Mouse (Mus musculus) kidney, adult 8-10 months (tissue): ENCODE data around the gene Cebpb.

Source experiments
- DNase-seq, 2 experiments: peaks; one replicate each; pipeline ENCODE4 v3.0.0; 2022

Cebpb gene

DNA sequence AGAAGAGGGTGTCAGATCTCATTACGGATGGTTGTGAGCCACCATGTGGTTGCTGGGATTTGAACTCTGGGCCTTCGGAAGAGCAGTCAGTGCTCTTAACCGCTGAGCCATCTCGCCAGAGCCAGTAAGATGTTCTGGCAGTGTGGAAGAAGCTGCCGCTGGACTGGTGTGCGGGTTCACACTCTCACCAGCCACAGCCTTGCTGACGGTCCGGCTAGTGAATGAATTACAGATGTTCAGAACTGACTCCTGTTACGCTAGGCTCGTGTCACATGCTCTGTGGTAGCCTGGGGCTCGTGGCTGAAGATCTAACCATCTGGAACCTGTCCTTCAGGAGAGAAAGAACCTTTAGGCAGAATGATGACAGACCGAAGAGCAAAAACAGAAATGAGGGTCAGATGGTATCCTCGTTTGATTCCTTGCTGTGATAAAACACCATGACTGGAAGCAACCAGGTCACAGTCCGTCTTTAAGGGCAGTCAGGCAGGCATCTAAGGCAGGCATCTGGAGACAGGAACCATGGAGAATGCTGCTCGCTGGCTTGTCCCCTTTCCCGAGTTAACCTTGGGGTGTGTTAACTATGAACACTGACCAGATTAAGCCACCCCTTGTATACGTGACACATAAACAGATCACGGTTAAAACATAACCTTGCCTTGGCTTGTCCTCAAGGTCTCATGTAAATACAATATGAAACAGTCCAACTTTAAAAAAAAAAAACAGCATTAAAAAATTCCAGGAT lies 22.6 kb upstream of the Cebpb start:
- DNase-seq = peak; percentile 88 to 89

GRCm38 (mm10) chr2:167668426-167668825 lies 20.3 kb upstream of the Cebpb start:
- DNase-seq = peak; percentile 78 to 83

- no peak for DNase-seq
Observed at GRCm38 (mm10) chr2:167669398-167669797, 19.3 kb upstream of the Cebpb start.

DNA sequence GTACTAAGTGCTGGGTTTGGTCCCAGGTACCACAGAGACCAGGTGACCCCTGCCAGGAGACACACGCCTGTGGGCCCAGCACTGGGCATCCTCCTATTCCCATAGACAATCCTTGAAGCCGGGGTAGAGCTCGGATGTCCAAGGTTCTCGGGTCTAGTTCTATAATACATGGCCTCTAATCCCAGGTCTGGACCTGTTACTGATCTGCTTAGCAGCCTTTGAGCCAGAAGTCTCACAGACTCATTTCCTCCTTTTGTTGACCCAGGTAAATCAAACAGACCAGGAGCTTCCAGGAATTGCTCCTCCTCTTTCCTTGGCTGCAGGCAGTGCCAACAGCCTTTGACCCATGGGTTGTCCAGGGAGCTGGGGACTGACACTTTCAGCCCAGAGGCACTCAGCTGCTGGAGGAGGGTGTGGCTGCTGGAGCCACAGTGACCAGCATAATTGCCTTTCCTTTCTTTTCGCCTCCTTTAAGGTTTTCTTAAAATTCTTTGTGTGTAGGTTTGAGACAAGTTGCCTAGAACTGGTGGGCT lies 17.5 kb upstream of the Cebpb start:
- DNase-seq = peak; percentile 82 to 88

GRCm38 (mm10) chr2:167672212-167672685 lies 16.5 kb upstream of the Cebpb start:
- DNase-seq = no peak

DNA sequence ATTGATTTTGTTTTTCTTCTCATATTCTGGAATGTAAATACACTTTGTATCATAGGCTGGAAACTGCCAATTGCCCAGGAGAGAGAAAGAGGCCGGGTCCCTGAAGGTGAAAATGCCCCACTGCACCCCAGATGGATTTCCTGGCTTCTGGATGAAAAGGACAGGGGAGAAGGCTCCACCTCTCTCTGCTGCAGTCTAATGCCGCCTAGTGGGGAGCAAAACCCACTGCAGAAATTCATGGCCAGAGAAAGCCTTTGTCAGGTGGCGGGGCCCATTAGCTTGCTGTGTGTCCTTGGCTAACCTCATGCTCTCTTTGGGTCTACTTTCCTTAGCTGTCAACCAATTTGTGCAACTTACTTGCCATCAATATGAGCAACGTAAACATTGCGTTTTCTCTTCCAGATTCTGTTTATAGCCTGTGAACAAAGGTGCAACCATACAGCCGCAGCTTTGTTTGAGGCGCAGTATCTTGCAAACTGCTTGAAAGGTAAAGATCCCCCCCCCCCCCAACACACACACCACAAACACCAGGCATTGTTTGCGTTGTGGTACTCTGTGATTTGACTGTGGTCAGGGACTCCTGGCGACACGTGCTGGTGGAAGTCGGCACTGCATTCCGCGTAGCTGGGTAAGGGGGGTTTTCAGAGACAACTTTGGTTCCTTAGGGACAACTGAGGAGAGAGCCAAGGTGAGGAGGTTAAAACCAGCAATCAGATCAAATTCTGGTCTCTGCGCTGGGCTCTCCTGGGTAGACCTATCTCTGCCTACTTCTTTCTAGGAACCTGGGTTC lies 13.4 kb upstream of the Cebpb start:
- DNase-seq = no peak

GRCm38 (mm10) chr2:167678600-167678999 lies 10.1 kb upstream of the Cebpb start:
- no peak for DNase-seq

DNA sequence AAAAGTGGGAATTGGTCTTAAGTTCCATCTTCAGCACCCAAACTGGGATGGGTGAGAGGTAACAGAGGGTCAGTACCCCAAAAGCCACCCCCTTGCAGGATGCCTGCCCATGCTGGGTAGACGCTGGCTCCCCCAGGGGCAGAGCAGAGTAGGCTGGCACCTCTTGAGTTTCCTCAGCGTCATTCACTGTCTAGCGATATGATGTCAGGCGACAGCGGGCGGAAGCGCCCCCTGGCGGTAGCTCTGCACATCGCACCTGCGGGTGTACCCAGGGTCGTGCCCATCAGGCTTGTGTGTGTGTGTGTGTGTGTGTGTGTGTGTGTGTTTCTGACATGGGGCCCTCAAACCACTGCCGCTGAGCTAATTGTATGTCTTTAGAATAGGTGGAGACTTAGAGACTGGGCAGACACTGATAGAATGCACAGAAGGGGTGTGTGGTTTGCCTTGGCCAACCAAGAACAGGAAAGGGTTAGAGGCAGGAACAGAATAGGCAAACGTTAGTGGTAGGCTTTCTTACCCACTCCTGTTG lies 8.7 kb upstream of the Cebpb start:
- peak in 1 of 2 experiments; percentile 82 for DNase-seq

GRCm38 (mm10) chr2:167680657-167681056 lies 8.1 kb upstream of the Cebpb start:
- DNase-seq = peak in 1 of 2 experiments; percentile 77

DNA sequence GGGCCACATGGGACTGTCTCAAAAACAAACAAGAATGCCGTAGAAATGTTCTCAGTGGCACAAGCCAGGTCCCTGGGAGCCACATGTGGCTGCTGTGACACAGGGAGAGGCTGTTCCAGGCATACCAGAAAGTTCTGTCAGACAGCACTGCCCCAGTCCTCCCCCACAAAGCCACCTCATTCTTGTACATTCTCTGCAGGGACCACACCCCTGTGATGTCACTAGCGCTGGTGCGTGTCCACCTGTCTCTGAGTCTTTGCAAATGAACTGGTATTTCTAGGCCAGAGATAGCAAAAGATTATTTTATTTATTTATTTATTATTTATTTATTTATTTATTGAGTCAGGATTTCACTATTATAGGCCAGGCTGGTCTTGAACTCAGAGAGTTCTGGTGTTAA lies 5.0 kb upstream of the Cebpb start:
- no peak for DNase-seq

GRCm38 (mm10) chr2:167685137-167685536 lies 3.6 kb upstream of the Cebpb start:
- peak; percentile 90 to 99 for DNase-seq

DNA sequence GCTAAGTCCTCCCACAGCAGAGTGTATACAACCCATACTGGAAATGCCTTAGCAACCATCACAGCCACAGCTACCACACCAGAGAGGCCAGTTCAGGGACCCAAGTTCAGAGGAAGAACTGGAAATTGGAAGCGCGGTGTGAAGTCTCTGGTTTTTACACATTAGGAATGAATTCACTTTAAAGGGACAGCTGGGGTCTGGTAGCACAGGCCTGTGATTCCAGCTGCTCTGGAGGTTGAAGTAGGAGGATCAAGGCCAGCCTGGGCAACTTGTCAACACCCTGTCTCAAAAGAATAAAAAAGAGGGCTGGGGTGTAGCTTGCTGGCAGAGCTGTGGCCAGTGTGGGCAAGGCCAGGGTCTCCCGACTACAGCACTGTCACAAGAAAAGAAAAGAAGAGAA lies 2.9 kb upstream of the Cebpb start:
- DNase-seq = no peak

DNA sequence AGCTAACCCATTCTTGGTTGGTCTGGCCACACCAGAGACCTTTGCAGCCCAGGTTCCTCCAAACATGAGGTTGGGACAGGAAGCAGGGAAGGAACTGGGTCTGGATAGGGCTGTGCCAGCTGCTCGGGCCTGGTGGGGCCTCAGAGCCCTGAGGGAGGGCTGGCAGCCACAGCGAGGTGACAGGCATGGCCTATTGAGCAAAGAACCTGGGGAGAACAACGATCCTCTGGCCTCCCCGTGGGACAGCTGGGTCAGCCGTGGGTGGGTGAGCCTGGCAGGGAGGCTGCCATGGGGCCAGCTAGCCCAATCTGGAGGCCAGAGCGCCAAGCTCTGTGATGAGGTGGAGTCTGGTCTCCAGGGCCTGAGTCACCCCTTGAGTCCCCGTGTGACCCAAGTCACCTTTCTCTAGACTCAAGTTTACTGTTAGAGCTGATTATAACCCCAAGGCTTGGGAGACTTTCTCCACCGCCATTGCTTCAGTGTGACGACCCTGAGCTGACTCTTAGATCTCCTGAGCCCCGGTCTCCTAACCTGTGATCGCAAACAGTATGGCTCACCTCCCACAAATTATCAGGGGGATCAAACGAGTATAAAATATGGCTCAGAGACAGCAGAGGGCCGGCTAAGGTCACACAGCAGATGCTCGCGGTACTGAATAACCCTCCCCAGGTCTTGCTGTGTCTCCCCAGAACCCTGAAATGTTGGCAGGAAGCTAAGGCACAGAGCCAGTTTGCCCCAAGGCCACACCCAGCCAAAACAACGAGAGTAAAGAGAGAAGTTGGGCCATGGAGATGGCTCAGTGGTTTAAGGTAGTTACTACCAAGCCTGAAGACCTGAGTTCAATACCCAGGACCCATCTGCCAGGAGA lies 2.1 kb upstream of the Cebpb start:
- DNase-seq = no peak

DNA sequence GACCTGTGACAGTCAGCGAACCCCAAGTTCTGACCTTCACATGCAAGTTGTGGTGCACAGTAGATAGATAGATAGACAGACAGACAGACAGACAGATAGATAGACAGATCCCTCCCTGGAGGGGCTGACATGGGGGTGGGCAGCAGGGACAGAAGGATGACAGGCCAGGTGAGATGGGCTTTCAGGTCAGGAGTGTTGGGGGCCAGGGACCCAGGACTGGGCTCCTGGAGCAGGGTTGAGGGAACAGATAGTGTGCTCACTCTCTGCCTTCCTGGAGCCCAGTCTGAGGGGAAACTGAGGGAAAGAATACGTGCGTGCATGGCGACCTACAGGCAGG lies 1.5 kb upstream of the Cebpb start:
- DNase-seq = no peak

DNA sequence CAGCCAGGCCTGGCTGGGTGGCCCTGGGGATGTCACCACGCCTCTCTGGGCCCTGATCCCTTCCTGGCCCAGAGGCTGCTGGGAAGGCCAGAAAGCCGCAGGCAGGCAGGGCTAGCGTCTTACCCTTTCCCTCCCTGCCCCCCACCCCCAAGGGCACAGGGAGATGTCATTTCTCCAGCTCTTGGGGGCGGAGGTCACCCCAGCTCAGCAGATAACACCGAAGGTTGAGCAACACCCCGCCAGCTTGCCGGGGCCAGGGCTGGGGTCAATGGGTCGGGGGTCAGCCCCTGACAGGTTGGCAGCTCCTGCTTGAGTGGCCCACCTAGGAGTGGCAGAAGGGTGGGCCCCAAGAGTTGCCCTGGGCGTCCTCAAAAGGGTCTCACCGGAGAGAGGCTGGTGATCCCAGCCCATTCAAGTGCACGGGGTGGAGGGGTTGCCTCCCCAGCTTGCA lies 1.0 kb upstream of the Cebpb start:
- DNase-seq = no peak

GRCm38 (mm10) chr2:167688126-167688497 lies 603 bp upstream of the Cebpb start:
- DNase-seq = no peak

DNA sequence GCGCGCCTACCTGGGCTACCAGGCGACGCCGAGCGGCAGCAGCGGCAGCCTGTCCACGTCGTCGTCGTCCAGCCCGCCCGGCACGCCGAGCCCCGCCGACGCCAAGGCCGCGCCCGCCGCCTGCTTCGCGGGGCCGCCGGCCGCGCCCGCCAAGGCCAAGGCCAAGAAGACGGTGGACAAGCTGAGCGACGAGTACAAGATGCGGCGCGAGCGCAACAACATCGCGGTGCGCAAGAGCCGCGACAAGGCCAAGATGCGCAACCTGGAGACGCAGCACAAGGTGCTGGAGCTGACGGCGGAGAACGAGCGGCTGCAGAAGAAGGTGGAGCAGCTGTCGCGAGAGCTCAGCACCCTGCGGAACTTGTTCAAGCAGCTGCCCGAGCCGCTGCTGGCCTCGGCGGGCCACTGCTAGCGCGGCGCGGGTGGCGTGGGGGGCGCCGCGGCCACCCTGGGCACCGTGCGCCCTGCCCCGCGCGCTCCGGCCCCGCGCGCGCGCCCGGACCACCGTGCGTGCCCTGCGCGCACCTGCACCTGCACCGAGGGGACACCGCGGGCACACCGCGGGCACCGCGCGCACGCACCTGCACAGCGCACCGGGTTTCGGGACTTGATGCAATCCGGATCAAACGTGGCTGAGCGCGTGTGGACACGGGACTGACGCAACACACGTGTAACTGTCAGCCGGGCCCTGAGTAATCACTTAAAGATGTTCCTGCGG lies 945 bp downstream of the Cebpb start, which contains the start of gene Tmem189:
Gene Tmem189, minus strand, starts transcription at position 322 of the 718 bp plus-strand sequence.
- no peak for DNase-seq

DNA sequence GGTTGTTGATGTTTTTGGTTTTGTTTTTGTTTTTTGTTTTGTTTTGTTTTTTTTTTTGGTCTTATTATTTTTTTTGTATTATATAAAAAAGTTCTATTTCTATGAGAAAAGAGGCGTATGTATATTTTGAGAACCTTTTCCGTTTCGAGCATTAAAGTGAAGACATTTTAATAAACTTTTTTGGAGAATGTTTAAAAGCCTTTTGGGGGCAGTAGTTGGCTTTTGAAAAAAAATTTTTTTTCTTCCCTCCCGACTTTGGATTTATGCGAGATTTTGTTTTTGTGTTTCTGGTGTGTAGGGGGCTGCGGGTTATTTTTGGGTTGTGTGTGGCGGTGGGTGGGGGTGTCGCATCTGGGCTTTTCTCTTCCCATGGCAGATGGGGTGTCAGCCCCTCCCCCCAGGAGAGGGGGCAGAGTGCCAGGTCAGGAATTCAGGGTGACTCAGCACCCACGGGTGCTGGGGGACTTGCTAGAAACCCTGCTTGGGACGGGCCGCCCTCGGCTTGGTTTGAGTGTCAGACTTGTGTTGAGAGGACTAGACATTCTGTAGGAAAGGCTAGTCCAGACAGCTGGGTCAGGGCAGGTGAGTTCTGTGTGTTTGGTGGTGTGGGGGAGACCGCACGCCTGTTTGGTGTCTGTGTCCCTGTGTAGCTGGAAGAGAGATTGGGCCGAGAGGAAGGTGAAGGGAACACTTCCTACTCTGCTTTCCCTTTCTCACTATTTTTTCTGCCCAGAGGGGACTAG lies 1.7 kb downstream of the Cebpb start:
- DNase-seq = no peak

- peak in 1 of 2 experiments; percentile 62 for DNase-seq
Observed at GRCm38 (mm10) chr2:167690962-167691311, 2.2 kb downstream of the Cebpb start.

- DNase-seq = no peak
Observed at GRCm38 (mm10) chr2:167691410-167691809, 2.7 kb downstream of the Cebpb start.
